Mouse (Mus musculus): ENCODE measurements around the gene Adra1b.

Adra1b gene

DNA sequence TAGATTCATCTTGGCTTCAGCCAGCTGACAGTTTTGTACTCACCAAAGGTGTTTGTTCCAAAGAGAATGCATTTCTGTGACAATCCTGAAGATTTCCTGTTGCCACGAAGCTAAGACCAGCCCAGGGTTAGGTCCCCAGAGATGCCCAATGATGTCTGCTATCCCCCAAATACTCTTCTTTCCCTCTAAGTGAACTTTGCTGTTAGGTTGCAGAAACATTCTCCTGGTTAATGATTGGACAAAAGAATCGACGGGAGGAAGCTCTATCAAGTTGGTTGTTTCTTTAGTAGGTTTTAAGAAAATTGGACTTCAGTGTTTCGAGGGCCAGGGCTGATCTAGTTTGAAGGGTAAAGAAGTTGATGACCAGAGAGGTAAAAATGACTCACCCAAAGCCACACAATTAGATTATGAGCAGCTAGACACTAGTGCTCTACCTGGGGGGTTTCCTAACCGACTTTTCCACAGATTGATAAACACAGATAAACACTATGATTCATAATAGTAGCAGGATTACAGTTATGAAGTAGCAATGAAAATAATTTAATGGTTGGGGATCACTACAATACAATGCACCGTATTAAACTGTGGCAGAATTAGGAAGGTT lies at the start of gene Adra1b:
Gene Adra1b, minus strand, starts transcription at position 160 of the 604 bp plus-strand sequence.
- no peak for DNase-seq

DNA sequence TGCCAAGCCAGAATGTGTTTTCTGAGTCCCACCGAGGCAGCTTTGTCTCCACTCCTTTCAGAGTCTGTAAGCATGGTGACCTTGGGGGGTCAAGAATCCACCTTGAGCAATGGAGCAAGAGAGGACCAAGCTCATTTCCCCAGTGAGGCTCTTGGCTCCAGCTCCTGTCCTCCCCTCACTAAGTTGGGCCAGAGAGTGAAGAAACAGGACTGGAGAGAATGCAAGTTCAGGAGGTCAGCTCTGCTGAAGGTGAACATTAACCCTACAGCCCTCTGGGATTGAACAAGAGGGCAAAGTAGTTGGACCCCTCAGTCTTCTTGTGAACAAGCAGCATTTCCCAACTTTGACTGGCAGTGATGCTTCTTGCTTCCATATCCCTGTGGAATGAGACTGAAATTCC lies 49.3 kb upstream of the Adra1b start:
- no peak for DNase-seq

DNA sequence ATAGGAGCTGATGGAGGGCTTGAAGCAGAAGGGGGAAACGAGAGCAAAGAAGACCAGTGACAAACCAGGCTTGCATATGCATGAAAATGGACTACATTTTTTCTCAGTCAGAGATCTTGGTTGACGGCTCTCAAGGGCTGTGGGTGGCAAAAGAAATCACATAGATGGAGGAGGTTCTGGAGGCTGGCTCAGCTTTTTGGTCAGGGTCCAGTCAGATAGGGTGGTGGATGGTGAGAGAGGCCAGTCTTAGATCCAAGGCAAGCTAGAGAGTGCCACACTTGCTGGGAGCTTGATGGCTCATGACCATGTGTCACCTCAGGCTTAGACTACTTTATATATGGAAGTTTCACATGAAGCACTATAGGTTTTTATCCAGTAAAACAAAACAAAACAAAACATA lies 42.8 kb upstream of the Adra1b start:
- DNase-seq: no peak

DNA sequence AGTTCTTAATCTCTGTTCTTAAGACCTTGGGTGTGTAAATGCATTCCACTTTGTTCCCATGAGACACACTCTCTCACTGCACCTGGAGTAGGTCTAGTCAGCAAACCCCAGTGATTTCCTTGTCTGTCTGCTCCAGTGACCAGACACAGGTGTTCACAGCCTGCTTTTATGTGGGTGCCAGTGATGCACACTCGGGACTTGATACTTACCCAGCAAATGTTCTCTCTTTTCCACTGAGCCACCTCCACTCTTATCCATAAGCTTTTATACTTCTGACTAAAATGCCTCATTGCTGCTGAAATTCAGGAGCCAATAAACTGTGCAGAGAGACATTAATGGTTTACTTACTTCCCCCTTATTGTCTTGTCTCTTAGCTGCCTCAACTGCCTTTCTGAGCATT lies 42.2 kb upstream of the Adra1b start:
- no peak for DNase-seq

DNA sequence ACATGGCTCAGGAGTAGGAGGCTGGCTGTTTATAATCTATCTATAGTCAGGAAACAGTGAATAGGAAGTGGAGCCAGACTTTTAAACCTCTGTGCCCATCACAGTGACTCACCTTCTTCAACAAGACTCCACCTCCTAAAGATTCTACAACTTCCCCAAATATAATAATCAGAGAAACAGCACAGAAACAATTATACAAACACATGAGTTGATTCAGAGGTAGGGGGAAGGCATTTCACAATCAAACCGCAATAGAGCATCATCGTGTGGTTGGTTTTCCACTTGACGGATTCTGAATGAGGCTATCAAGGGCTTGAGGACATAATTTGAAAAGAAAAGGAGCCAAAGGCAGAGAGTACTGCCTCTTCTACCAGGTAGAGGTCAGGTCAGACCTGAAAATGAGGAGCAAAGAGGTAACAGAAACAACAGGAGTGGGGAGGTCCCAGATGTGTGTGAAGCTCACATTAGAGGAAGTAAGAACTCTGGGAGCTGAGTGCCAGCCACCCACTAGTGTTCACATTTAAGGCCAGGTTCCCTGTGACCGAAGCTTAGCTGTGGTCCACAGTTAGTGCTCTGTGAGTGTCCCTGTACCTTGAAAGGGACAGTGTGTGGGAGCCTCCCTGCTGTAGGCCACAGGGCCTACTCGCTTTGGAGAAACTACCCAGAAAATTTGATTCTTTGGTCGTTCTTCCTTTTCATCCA lies 39.6 kb upstream of the Adra1b start:
- no peak for DNase-seq

DNA sequence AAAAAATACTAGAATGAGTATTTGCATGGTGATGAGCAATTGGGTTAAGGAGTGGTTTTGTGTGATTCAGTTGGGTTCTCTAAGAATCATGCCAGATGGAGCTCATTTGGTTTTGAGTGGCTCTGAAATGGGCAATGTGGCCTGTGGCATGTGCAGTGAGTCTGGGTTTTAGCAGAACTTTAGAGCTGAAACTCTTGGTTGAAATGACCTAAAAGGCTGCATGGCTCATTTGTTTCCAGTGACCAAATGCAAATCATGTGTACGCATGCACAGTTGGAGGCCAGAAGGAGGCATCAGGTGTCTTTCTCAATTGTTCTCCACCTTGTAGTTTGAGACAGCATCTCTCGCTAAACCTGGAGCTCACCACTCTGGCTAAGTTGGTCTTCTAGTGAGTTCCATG lies 35.0 kb upstream of the Adra1b start:
- no peak for DNase-seq

DNA sequence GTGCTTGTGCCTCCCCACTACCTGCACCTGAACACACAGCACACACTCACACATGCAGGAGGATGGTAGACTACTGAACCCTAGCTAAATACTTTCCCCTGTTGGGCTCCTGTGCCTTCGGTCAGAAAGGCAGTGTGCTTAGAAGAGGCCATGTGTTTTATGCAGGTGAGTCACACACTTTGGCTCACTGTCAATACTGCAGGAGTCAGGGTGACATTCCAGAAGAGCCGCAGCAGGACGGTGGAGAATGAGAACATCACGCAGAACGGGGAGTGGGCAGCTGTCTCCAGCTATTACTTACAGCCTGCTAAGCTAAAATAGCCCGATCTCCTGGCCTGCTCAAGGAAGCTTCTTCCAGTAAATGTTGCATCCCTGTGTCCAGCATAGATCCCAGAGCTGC lies 32.5 kb upstream of the Adra1b start:
- no peak for DNase-seq

DNA sequence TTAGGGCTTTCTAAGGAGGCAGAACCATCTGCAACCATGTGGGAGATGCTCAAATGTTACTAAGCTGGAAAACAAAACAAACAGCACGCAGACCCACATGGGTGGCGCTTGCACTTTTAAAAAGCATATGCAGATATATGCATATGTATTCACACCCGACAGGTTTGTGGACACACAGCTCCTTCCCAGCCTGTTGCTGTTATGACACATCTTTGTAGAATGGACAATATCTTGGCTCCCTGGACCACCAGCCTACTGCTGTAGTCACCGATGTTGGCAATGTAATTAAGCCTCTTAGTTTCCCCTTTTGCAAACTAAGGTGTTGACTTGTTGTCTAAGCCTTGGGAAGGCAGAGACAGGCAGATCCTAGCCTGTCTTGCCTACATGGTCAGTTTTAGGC lies 32.0 kb upstream of the Adra1b start:
- no peak for DNase-seq

DNA sequence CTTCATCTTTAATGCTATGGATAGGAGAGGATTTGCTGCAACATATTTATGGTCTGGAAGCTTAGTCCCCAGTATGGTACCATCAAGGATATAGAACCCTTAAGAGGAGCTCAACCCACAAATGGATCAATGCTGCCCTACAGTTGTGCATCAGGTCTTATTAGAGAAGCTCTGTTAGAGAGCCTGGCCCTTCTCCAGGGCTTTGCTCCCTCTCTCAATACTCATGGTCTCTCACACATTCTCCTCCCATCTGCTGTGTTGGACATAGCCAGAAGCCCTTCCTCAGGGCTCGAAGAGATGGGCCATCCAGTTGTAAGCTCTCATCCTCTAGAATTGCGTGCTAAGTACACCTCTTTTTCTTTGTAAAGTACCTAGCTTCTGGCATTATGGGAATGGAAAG lies 29.2 kb upstream of the Adra1b start:
- DNase-seq: no peak

DNA sequence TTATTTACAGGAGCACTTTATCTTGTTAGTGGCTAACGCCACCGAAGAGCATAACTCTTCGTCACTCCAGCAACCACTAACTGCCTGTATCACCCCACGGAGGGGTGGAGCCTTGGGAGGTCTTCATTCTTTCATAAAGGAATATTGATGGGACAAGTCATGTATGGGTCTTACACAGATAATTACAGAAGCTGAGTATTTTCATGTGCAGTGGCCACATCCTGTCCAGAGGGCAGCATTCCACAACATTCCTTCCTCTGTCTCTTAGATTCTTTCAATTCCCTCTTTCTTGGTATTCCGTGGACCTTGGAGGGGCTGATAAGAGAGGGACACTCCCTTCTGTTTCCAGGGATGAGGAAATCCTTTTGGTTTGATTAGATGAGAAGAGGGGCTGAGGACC lies 28.7 kb upstream of the Adra1b start:
- DNase-seq: no peak

DNA sequence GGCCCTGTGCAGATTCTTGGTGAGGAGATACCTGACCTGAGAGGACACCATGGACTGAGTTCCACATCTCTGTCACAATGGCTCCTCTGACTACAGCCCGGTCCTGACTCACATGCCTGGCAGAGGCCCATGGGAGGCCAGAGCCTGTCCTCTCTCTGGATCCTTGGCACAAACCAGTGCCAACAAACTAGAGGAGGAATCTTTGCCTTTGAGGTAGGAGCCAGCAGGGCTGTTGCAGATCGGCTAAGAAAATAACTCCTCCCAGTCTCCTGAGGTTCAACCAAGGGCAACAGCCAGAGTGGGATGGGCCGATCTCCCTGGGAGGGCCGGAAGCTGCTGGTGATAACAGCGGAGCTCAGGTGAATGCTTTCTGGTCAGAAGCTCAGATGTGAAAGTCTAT lies 28.2 kb upstream of the Adra1b start:
- no peak for DNase-seq

DNA sequence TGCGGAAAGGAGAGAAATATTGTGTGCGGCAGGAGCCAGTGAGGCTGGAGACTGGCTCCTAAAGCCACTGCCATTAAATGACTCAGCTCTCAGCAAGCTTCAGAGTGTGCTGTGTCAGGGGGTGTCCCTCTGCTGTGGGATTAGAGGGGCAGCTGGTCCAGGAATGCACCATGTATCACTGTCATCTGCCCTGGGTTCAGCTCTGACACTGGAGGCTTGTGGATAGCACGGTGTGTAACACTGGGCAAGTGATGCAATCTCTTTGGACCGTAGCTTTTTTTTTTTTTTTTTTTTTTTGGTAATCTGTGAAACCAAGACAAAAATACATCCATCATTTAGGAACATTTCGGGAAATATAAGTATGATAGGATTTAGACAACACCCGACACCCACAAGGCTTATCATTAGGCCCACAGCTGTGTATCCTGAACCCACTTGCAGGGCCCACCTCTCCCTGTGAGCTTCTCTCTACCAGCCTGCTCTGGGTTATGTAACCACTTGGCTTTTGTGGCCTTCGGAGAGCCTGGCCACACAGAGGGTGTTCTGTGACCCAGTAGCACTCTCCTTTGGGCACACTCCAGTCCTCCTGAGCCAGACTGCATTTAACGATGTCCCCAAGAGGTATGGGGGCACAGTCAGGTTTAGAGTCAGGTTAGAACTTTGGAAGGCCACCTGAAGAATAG lies 26.3 kb upstream of the Adra1b start:
- DNase-seq: no peak

DNA sequence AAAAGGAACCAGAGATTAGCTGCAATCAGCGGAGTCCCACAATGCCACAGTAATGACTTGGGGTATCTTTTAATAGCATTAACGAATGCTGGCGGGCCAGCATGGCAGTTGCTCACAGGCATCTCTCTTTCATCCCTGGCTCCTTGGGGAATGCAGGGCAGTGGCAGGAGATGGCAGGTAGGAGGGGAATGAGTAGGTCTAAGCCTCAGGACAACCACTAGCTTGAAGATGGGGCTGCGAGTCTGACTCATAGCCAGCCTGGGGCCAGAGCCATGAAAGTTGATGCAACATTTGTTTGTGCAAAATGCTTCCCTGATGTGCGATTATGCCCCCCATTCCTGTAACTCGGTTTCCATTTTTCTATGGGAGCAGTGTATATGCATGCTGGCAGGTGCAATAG lies 25.2 kb upstream of the Adra1b start:
- no peak for DNase-seq

DNA sequence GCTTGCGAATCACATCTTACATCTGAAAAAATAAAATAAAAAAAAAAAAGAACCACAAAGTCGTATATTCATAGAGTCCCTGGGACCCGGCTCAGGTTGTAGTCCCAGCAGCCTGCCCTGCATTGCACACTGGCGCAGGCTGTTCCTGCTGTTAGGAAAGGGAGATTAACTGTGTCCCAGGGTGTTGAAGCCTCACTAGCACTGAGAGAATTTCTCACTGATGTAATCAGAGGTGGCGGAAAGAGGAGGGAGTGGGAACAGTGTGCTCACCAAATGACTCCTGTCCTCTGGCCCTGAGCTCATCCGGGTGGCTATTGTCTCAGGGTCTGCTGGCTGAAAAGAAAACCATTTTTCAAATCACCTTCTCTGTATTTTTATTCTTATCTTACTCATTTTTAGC lies 24.6 kb upstream of the Adra1b start:
- DNase-seq: no peak

DNA sequence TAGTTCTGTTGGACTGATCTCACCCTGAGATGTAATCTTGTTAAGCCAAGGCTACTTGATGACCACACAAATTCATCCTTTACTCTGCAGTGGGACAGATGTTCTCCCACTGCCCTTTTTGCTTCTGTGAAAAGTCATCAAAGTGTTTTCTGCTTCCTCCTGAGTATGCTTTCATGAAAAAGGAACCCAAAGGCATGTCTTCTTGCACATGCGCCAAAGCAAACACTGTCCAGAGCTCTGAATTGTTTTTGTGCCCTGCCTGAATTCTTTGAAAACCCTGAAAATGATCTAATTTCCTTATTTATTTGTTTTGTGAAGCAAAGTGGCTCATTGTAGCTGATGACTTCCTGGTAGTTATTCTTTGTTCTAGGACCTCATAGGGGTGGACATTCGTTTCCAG lies 20.7 kb upstream of the Adra1b start:
- DNase-seq: no peak

DNA sequence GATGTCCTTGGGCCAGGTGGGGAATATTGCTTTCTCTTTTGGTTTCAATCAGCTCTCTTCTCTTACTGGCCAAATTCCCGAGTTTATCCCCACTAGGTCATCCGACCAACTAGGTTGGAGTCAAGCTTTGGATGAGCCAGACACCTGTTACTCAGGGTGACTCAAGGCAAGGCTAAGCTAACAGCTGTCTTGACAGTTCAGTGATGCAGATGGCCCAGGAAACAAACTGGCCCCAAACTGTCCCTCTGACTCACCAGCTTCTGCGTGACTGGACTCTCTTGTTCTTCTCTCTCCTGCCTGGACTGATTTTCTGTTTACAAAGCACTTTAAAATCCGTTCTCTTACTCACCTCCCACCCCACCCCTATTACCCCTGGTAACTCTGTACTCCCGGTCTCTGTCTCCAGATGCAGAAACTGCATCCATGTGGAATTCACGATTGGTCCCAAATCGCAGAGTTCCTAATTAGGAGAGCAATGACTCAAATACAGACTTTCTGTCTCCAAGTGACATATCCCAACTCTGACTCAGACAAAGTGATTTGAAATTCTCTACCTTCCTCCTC lies 18.6 kb upstream of the Adra1b start:
- DNase-seq: no peak

DNA sequence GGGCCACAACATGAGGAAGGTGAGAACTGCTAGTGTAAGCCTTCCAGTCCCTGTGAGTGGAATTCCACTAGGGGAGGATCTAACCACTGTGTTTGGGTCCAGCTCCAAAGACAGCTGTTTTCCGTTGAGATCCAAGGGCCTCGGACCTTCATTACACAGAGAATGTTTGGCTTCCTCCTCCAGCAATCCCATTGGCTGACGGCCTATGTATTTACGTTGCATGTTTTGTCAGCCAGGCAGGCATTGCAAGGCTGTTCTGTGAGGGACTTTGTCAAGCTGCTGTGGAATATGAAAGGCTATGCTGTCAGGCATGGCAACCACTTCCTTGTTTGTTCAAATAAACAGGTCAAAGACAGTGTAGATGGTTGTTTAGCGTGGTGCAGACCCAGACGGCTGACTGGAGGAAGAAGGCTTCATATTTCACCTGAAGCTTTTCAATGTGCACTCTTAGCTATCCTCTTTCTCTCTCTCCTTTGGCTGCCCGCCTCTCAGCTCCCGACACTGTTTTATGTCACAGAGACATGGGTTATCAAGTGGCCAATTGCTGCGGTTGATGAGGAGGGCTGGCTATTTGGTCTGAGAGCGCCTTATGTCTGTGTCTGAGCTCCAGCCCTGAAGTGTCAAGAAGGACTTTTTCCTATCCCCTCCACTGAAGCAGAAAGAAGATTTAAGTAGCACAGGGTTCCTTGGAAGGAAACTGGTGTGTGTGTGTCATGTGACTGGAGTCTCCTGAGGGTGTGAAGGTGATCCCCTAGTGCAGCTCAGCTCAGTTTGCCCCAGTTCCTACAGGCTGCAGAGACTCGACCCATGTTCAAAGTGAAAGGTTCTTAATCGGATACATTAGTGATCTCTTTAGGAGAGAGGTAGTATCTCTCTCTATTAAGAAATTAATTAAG lies 13.8 kb upstream of the Adra1b start:
- no peak for DNase-seq

DNA sequence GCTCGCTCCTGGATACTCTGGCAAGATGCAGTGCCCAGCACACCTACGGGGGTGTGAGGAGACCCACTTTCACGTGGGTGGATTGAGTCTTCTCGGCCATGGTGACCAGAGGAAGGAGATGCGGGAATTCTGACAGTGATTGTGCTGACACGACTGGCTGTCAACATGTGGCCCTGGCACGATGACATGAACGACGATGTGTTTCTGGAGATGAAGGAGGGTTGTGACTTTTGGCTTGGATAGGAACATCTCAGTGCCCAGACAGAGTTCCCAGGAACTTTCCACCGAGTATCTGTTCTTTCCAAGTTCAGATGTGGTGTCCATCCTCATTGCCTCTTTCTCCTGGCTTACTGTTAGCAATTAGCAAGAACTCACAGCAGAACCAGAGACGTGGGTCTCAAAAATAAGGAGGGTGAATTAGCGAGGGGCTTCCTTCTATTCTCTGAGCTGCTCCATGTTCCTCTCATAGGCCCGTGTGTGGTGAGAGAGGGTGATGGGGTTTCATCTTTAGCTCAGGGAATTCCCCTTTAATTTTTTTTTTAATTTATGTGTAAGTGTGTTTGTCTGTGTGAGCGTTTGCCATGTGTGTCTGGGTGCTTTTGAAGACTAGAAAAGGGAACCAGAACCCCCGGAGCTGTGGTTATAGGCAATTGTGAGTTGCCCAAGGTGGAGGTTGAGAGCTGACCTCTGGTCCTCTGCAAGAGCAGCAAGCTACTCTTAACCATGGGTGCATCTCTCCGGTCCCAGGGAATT lies 11.3 kb upstream of the Adra1b start:
- DNase-seq: no peak

DNA sequence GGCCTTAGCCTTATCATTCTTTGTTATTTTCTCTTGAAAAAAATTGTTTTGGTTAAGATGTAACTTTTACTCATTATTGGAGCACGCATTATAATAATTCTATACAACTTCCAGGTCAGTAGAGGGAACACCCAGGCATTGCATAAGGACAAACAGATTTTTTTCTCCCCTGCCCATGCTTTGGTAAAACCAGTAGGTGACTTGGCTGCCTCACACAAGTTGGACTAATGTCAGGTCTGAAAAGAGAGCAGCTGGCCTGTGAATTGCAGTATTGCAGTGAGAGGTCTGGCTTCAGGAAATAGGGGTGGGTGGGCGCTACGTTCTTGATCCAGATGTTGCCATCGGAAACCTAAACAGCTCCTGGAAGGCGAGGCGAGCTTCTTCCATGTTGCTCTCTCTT lies 10.6 kb upstream of the Adra1b start:
- no peak for DNase-seq

DNA sequence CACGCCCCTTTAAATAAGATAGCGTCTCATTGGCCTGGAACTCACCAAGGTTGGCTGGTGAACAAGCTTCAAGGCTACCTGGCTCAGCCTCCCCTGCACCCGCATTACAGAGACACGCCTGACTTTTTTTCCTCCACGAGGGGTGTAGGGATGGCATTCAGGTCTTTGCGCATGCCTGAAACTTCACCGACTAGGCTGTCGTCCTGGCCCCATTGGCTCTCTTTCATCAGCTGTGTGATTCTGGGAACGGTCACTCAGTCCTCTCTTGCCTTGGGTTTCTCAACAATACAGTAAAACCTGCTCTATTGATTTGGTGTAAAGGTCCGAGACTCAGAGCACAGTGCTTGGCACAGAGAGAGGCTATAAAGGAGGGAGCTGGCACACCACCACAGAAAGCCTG lies 2.3 kb upstream of the Adra1b start:
- no peak for DNase-seq

DNA sequence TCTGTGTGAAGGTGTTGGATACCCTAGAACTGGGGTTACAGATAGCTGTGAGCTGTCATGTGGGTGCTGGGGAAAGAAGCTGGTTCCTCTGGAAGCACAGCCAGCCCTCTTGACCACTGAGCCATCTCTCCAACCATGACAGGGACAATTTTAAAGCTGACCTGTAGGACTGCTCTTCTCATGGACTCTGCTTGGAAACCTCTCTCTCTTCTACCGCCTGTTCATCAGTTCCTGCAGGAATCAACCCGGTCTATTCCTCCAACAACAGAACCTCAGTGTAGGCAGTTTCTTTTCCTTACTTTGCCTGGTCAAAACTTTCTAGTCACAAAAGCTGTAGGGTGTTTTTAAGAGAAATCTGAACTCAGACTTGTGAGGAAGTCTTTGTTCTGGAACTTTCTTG lies 1.3 kb downstream of the Adra1b start:
- DNase-seq: no peak

DNA sequence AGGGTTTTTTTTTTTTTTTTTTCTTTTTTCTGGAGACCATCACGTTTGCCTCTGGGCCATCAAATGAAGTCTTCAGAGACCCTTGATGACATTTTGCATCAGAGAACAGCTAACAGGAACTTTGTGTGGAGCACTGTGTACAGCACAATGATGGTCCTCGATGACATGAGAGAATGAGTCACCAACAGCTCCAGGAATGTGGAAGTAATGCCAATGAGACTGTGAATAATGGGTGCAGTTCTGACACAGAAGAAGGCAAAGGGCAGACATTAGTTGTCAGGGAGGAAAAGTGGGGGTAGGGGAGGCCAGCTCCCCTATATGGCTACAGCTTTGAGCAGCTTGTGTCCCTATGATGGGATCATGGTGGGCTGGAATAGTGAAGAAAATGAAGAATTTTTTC lies 5.7 kb downstream of the Adra1b start:
- no peak for DNase-seq
